Mouse (Mus musculus) embryonic facial prominence, embryonic 15.5 days (tissue): ENCODE results near the gene Rnf44. TPM values are rescaled to one million over a fixed set of nuclear protein-coding genes. Genes with fewer than 3 reads are reported as not detected.

Experiments
- ATAC-seq: fragments of 200-750 bp; cut with Nextera tagmentation; 2 replicates; pipeline ENCODE4 v1.8.0; 2017; ENCODE audit warnings: low read depth, moderate TSS enrichment; ENCODE audit not compliant: insufficient number of reproducible peaks, low FRiP score, low TSS enrichment
- H3K27ac ChIP-seq: fragments of 300-500 bp; sonication (generic); replicated peaks from 2 replicates; pipeline ENCODE4 v1.5.1; 2015; ENCODE audit warnings: mild to moderate bottlenecking, inconsistent platforms
- H3K27me3 ChIP-seq: fragments of 300-500 bp; sonication (generic); 2 replicates; pipeline ENCODE4 v1.6.1; 2015; ENCODE audit warnings: inconsistent platforms
- H3K36me3 ChIP-seq: fragments of 300-500 bp; sonication (generic); 2 replicates; pipeline ENCODE4 v1.6.1; 2015; ENCODE audit warnings: mild to moderate bottlenecking, inconsistent platforms
- H3K4me1 ChIP-seq: fragments of 300-500 bp; sonication (generic); 2 replicates; pipeline ENCODE4 v1.6.1; 2015; ENCODE audit warnings: inconsistent platforms
- H3K4me2 ChIP-seq: fragments of 300-500 bp; sonication (generic); replicated peaks from 2 replicates; pipeline ENCODE4 v1.6.1; 2015; ENCODE audit warnings: mild to moderate bottlenecking, inconsistent platforms
- H3K4me3 ChIP-seq: fragments of 300-500 bp; sonication (generic); replicated peaks from 2 replicates; pipeline ENCODE4 v1.5.1; 2015; ENCODE audit warnings: mild to moderate bottlenecking, inconsistent platforms
- H3K9ac ChIP-seq: fragments of 300-500 bp; sonication (generic); 2 replicates; pipeline ENCODE4 v1.6.1; 2015; ENCODE audit warnings: inconsistent platforms
- H3K9me3 ChIP-seq: fragments of 300-500 bp; sonication (generic); replicated peaks from 2 replicates; pipeline ENCODE4 v1.6.1; 2016; ENCODE audit warnings: inconsistent platforms
- WGBS: fragments of 180-500 bp; shearing (Covaris S2); methylation state at CpG from one replicate; pipeline ENCODE4 v1.1.7; 2015; 5-methylcytosine and 5-hydroxymethylcytosine counted together
- polyA plus RNA-seq: library from polyadenylated mRNA; unstranded; fragments of >200 nt; fragmentation: Nextera tagmentation; extraction: Ambion mirVana; gene quantifications from 2 replicates; pipeline ENCODE4 v1.2.1, GENCODE M21; 2015

Gene Rnf44
- 60.3 and 68.9 TPM in 2 replicates for polyA plus RNA-seq

GRCm38 (mm10) chr13:54693558-54694347 lies at the start of gene Rnf44:
TSS of gene Rnf44 (minus strand) at chr13:54693907.
- H3K9ac ChIP-seq = peak within 1 kb of the TSS; percentile 94
- under 1% methylated on average over 85 of the region's 92 CpGs for WGBS
- ATAC-seq = peak; percentile 99
- peak within 1 kb of the TSS; percentile 98 for H3K4me3 ChIP-seq
- no peaks in the 10 kb centered on the region for H3K36me3 ChIP-seq
- H3K27ac ChIP-seq = peak within 1 kb of the TSS; percentile 95
- H3K4me1 ChIP-seq = peaks cover 25% of the 10 kb centered on the region
- H3K4me2 ChIP-seq = peak within 1 kb of the TSS; percentile 83
- no peaks in the 10 kb centered on the region for H3K27me3 ChIP-seq
- no peaks in the 10 kb centered on the region for H3K9me3 ChIP-seq

DNA sequence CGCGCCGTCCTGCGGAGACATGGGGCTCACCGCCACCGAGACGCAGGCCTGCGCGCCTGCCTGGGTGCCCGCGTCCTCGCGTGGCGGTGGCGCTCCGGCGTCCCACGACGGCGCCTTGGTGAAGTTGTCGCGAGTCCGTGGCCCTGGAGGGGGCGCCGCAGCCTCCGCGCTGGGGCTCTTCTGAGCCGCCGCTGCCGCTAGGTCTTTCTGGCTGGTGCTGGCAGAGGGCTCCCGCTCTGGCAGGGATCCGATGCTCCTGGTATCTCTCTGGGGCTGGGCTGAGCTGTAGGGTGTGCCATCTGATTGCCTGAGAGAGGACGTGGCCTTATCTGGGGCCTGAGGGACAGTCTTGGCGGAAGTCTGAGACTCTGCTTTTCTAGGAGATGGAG lies 44.5 kb upstream of the Rnf44 start:
- peaks cover 49% of the 10 kb centered on the region for H3K27me3 ChIP-seq
- peaks cover 14% of the 10 kb centered on the region for H3K4me1 ChIP-seq
- 5% methylated on average over 32 of the region's 34 CpGs for WGBS
- peak overlapping the region; percentile 78 for H3K4me2 ChIP-seq
- H3K4me3 ChIP-seq = peak overlapping the region; percentile 45
- no peak for ATAC-seq
- H3K27ac ChIP-seq = no peak overlapping the region
- no peak overlapping the region for H3K9ac ChIP-seq
- no peaks in the 10 kb centered on the region for H3K9me3 ChIP-seq
- no peaks in the 10 kb centered on the region for H3K36me3 ChIP-seq

GRCm38 (mm10) chr13:54737488-54738212 lies 43.9 kb upstream of the Rnf44 start:
- peak overlapping the region; percentile 78 for H3K4me2 ChIP-seq
- H3K27me3 ChIP-seq = peaks cover 49% of the 10 kb centered on the region
- no peak overlapping the region for H3K9ac ChIP-seq
- no peaks in the 10 kb centered on the region for H3K36me3 ChIP-seq
- peaks cover 14% of the 10 kb centered on the region for H3K4me1 ChIP-seq
- H3K9me3 ChIP-seq = no peaks in the 10 kb centered on the region
- H3K27ac ChIP-seq = no peak overlapping the region
- under 1% methylated on average over 70 of the region's 87 CpGs for WGBS
- ATAC-seq = peak; percentile 66; the same call in 1 of the 2 replicates
- peak overlapping the region; percentile 45 for H3K4me3 ChIP-seq

- no peak overlapping the region for H3K27ac ChIP-seq
- peaks cover 49% of the 10 kb centered on the region for H3K27me3 ChIP-seq
- 18% methylated on average over 3 of the region's 3 CpGs for WGBS
- H3K9me3 ChIP-seq = no peaks in the 10 kb centered on the region
- no peak overlapping the region for H3K9ac ChIP-seq
- H3K36me3 ChIP-seq = no peaks in the 10 kb centered on the region
- no peak for ATAC-seq
- H3K4me1 ChIP-seq = peaks cover 14% of the 10 kb centered on the region
- peak overlapping the region; percentile 78 for H3K4me2 ChIP-seq
- peak overlapping the region; percentile 45 for H3K4me3 ChIP-seq
These were observed 43.2 kb upstream of the Rnf44 start for GRCm38 (mm10) chr13:54736931-54737330.

GRCm38 (mm10) chr13:54726131-54726530 lies 32.4 kb upstream of the Rnf44 start:
- no peak for ATAC-seq
- H3K27me3 ChIP-seq = no peaks in the 10 kb centered on the region
- no peak overlapping the region for H3K4me2 ChIP-seq
- H3K9ac ChIP-seq = no peak overlapping the region
- H3K27ac ChIP-seq = no peak overlapping the region
- 56% methylated on average over 11 of the region's 11 CpGs for WGBS
- no peak overlapping the region for H3K4me3 ChIP-seq
- no peaks in the 10 kb centered on the region for H3K9me3 ChIP-seq
- no peaks in the 10 kb centered on the region for H3K4me1 ChIP-seq
- H3K36me3 ChIP-seq = no peaks in the 10 kb centered on the region

- Histone ChIP-seq H3K4me1 (no peaks in the 10 kb centered on the region), H3K4me2 (no peak overlapping the region), H3K27me3 (no peaks in the 10 kb centered on the region), H3K9me3 (no peaks in the 10 kb centered on the region), H3K27ac (no peak overlapping the region), H3K36me3 (no peaks in the 10 kb centered on the region), H3K9ac (no peak overlapping the region), H3K4me3 (no peak overlapping the region)
- ATAC-seq = no peak
- 89% methylated on average over 3 of the region's 3 CpGs for WGBS
These were observed 29.4 kb upstream of the Rnf44 start for GRCm38 (mm10) chr13:54723143-54723542.

DNA sequence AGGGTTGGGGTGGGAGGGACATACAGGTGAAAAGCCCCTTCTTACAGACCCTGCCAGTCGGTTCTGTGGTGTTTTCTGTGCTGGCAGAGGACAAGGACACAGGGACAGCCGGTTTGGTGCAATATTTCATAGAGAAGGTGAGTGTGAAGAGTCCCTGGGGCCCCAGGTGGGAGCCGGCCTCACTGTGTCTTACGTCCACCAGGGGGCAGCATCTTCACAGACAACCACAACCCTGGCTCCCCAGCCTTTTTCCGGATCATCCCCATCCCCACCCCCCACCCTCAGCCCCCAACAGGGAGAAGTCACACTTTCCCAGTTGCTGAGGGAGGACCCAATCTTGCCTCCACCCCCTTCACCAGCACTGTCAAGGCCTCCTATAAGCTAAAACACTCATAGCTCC lies 23.2 kb upstream of the Rnf44 start:
- H3K27ac ChIP-seq = no peak overlapping the region
- H3K4me1 ChIP-seq = 0 out of 2 replicates have a peak, but pooled peaks cover 2% of the 10 kb centered on the region
- no peaks in the 10 kb centered on the region for H3K27me3 ChIP-seq
- WGBS = 2% methylated on average over 5 of the region's 5 CpGs
- H3K4me3 ChIP-seq = no peak overlapping the region
- ATAC-seq = no peak
- H3K36me3 ChIP-seq = no peaks in the 10 kb centered on the region
- no peaks in the 10 kb centered on the region for H3K9me3 ChIP-seq
- H3K9ac ChIP-seq = no peak overlapping the region
- no peak overlapping the region for H3K4me2 ChIP-seq

DNA sequence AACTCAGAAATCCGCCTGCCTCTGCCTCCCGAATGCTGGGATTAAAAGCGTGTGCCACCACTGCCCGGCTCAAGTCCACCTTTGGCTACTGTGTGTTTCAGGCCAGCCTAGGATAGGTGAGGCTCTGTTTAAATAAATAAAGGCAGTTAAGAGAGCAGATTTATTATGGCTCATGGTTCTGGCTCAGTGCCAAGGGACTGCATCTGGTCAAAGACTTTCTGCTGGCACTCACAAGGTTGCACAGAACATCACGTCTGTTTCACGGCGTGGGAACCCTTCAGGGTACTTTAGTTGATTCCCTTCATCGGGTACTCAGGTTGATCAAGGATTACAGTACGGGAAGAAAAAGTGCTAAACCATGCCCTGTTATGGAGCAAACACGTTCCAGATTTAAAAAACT lies 21.3 kb upstream of the Rnf44 start:
- Histone ChIP-seq H3K4me2 (no peak overlapping the region), H3K27ac (no peak overlapping the region), H3K27me3 (no peaks in the 10 kb centered on the region), H3K4me3 (no peak overlapping the region), H3K4me1 (0 out of 2 replicates have a peak, but pooled peaks cover 2% of the 10 kb centered on the region), H3K9ac (no peak overlapping the region), H3K9me3 (no peaks in the 10 kb centered on the region), H3K36me3 (no peaks in the 10 kb centered on the region)
- no peak for ATAC-seq
- WGBS = 51% methylated on average over 10 of the region's 10 CpGs

GRCm38 (mm10) chr13:54714393-54714792 lies 20.7 kb upstream of the Rnf44 start:
- H3K4me2 ChIP-seq = no peak overlapping the region
- ATAC-seq = no peak
- H3K27me3 ChIP-seq = no peaks in the 10 kb centered on the region
- H3K27ac ChIP-seq = no peak overlapping the region
- no peaks in the 10 kb centered on the region for H3K9me3 ChIP-seq
- no peak overlapping the region for H3K9ac ChIP-seq
- 0 out of 2 replicates have a peak, but pooled peaks cover 2% of the 10 kb centered on the region for H3K4me1 ChIP-seq
- no peak overlapping the region for H3K4me3 ChIP-seq
- H3K36me3 ChIP-seq = no peaks in the 10 kb centered on the region
- WGBS = 44% methylated on average over 4 of the region's 4 CpGs

- no peak overlapping the region for H3K9ac ChIP-seq
- no peak overlapping the region for H3K27ac ChIP-seq
- no peak for ATAC-seq
- H3K4me2 ChIP-seq = no peak overlapping the region
- peaks cover 3% of the 10 kb centered on the region; the same call in 1 of the 2 replicates for H3K27me3 ChIP-seq
- H3K4me3 ChIP-seq = no peak overlapping the region
- H3K36me3 ChIP-seq = no peaks in the 10 kb centered on the region
- no peaks in the 10 kb centered on the region for H3K4me1 ChIP-seq
- no peaks in the 10 kb centered on the region for H3K9me3 ChIP-seq
- WGBS = 77% methylated on average over 3 of the region's 3 CpGs
These were observed 17.2 kb upstream of the Rnf44 start for GRCm38 (mm10) chr13:54710866-54711265.

GRCm38 (mm10) chr13:54704890-54705289 lies 11.2 kb upstream of the Rnf44 start:
- no peaks in the 10 kb centered on the region for H3K9me3 ChIP-seq
- 46% methylated on average over 6 of the region's 6 CpGs for WGBS
- peaks cover 3% of the 10 kb centered on the region; the same call in 1 of the 2 replicates for H3K27me3 ChIP-seq
- no peaks in the 10 kb centered on the region for H3K36me3 ChIP-seq
- H3K9ac ChIP-seq = no peak overlapping the region
- no peaks in the 10 kb centered on the region for H3K4me1 ChIP-seq
- H3K4me2 ChIP-seq = no peak overlapping the region
- no peak overlapping the region for H3K4me3 ChIP-seq
- H3K27ac ChIP-seq = no peak overlapping the region
- no peak for ATAC-seq
